Mouse (Mus musculus): ENCODE measurements around the gene Klk7. TPM values are rescaled to one million over a fixed set of nuclear protein-coding genes. Genes with fewer than 3 reads are reported as not detected.

Klk7 gene
- 0.12 TPM in 1 of 2 replicates, not detected in the other for polyA plus RNA-seq (2015; fragmentation: Nextera tagmentation; extraction: Ambion mirVana)

GRCm38 (mm10) chr7:43810994-43811393 lies at the start of gene Klk7:
Gene Klk7 (plus strand): TSS chr7:43811294.
- H3K4me2 ChIP-seq (ENCODE audit: low read depth, low read length): no peak within 1 kb of the TSS
- no peaks in the 10 kb centered on the region for H3K9me3 ChIP-seq (replicated peaks; ENCODE audit: control insufficient read depth, low read length)
- no peak for ATAC-seq (replicated peaks; ENCODE audit: extremely low read depth, insufficient read depth, low FRiP score)
- WGBS: 38% methylated on average over 5 of the region's 5 CpGs
- no peak within 1 kb of the TSS for H3K9ac ChIP-seq (ENCODE audit: low read length)
- H3K4me3 ChIP-seq (ENCODE audit: low read length): no peak within 1 kb of the TSS
- no peaks in the 10 kb centered on the region for H3K4me1 ChIP-seq (ENCODE audit: control insufficient read depth, insufficient read depth, low read length)
- no peak within 1 kb of the TSS for H3K27ac ChIP-seq (ENCODE audit: low read length)
- H3K36me3 ChIP-seq (ENCODE audit: control insufficient read depth, insufficient read depth): no peaks in the 10 kb centered on the region
- no peaks in the 10 kb centered on the region for H3K27me3 ChIP-seq (ENCODE audit: control insufficient read depth, insufficient read depth, low read length)

GRCm38 (mm10) chr7:43766484-43766883 lies 44.6 kb upstream of the Klk7 start:
- no peak overlapping the region for H3K4me2 ChIP-seq (ENCODE audit: low read depth, low read length)
- 35% methylated on average over 8 of the region's 8 CpGs for WGBS

GRCm38 (mm10) chr7:43768597-43768996 lies 42.5 kb upstream of the Klk7 start, which contains the start of gene Klk12:
Gene Klk12 (plus strand): TSS chr7:43768897.
- H3K27ac ChIP-seq (ENCODE audit: low read length): no peak within 1 kb of the TSS

More at GRCm38 (mm10) chr7:43766484-43766883, 44.6 kb upstream of the Klk7 start:
- no peak overlapping the region for H3K9ac ChIP-seq (ENCODE audit: low read length)
- H3K4me3 ChIP-seq (ENCODE audit: low read length): no peak overlapping the region
- H3K27ac ChIP-seq (ENCODE audit: low read length): no peak overlapping the region
- ATAC-seq (replicated peaks; ENCODE audit: extremely low read depth, insufficient read depth, low FRiP score): no peak
- no peaks in the 10 kb centered on the region for H3K27me3 ChIP-seq (ENCODE audit: control insufficient read depth, insufficient read depth, low read length)
- no peaks in the 10 kb centered on the region for H3K4me1 ChIP-seq (ENCODE audit: control insufficient read depth, insufficient read depth, low read length)
- no peaks in the 10 kb centered on the region for H3K9me3 ChIP-seq (replicated peaks; ENCODE audit: control insufficient read depth, low read length)
- no peaks in the 10 kb centered on the region for H3K36me3 ChIP-seq (ENCODE audit: control insufficient read depth, insufficient read depth)

GRCm38 (mm10) chr7:43769636-43770035 lies 41.5 kb upstream of the Klk7 start:
- ATAC-seq (replicated peaks; ENCODE audit: extremely low read depth, insufficient read depth, low FRiP score): no peak
- Histone ChIP-seq H3K9ac (ENCODE audit: low read length) (no peak overlapping the region), H3K4me3 (ENCODE audit: low read length) (no peak overlapping the region), H3K4me2 (ENCODE audit: low read depth, low read length) (no peak overlapping the region), H3K4me1 (ENCODE audit: control insufficient read depth, insufficient read depth, low read length) (no peaks in the 10 kb centered on the region), H3K27ac (ENCODE audit: low read length) (no peak overlapping the region), H3K27me3 (ENCODE audit: control insufficient read depth, insufficient read depth, low read length) (no peaks in the 10 kb centered on the region), H3K9me3 (replicated peaks; ENCODE audit: control insufficient read depth, low read length) (no peaks in the 10 kb centered on the region), H3K36me3 (ENCODE audit: control insufficient read depth, insufficient read depth) (no peaks in the 10 kb centered on the region)
- WGBS: 82% methylated on average over 8 of the region's 8 CpGs

More at GRCm38 (mm10) chr7:43768597-43768996, 42.5 kb upstream of the Klk7 start, which contains the start of gene Klk12:
- H3K4me2 ChIP-seq (ENCODE audit: low read depth, low read length): no peak within 1 kb of the TSS
- no peaks in the 10 kb centered on the region for H3K36me3 ChIP-seq (ENCODE audit: control insufficient read depth, insufficient read depth)
- H3K9me3 ChIP-seq (replicated peaks; ENCODE audit: control insufficient read depth, low read length): no peaks in the 10 kb centered on the region
- ATAC-seq (replicated peaks; ENCODE audit: extremely low read depth, insufficient read depth, low FRiP score): no peak
- no peak within 1 kb of the TSS for H3K4me3 ChIP-seq (ENCODE audit: low read length)
- 77% methylated on average over 4 of the region's 4 CpGs for WGBS
- no peaks in the 10 kb centered on the region for H3K4me1 ChIP-seq (ENCODE audit: control insufficient read depth, insufficient read depth, low read length)
- no peaks in the 10 kb centered on the region for H3K27me3 ChIP-seq (ENCODE audit: control insufficient read depth, insufficient read depth, low read length)
- H3K9ac ChIP-seq (ENCODE audit: low read length): no peak within 1 kb of the TSS

GRCm38 (mm10) chr7:43770701-43771100 lies 40.4 kb upstream of the Klk7 start:
- no peak for ATAC-seq (replicated peaks; ENCODE audit: extremely low read depth, insufficient read depth, low FRiP score)
- Histone ChIP-seq H3K9me3 (replicated peaks; ENCODE audit: control insufficient read depth, low read length) (no peaks in the 10 kb centered on the region), H3K4me3 (ENCODE audit: low read length) (no peak overlapping the region), H3K27ac (ENCODE audit: low read length) (no peak overlapping the region), H3K4me1 (ENCODE audit: control insufficient read depth, insufficient read depth, low read length) (no peaks in the 10 kb centered on the region), H3K4me2 (ENCODE audit: low read depth, low read length) (no peak overlapping the region), H3K36me3 (ENCODE audit: control insufficient read depth, insufficient read depth) (no peaks in the 10 kb centered on the region), H3K9ac (ENCODE audit: low read length) (no peak overlapping the region), H3K27me3 (ENCODE audit: control insufficient read depth, insufficient read depth, low read length) (no peaks in the 10 kb centered on the region)
- WGBS: 93% methylated on average over 10 of the region's 10 CpGs

GRCm38 (mm10) chr7:43771916-43772315 lies 39.2 kb upstream of the Klk7 start:
- Histone ChIP-seq H3K36me3 (ENCODE audit: control insufficient read depth, insufficient read depth) (no peaks in the 10 kb centered on the region), H3K4me1 (ENCODE audit: control insufficient read depth, insufficient read depth, low read length) (no peaks in the 10 kb centered on the region), H3K4me2 (ENCODE audit: low read depth, low read length) (no peak overlapping the region), H3K9me3 (replicated peaks; ENCODE audit: control insufficient read depth, low read length) (no peaks in the 10 kb centered on the region), H3K4me3 (ENCODE audit: low read length) (no peak overlapping the region), H3K27ac (ENCODE audit: low read length) (no peak overlapping the region), H3K9ac (ENCODE audit: low read length) (no peak overlapping the region), H3K27me3 (ENCODE audit: control insufficient read depth, insufficient read depth, low read length) (no peaks in the 10 kb centered on the region)
- no peak for ATAC-seq (replicated peaks; ENCODE audit: extremely low read depth, insufficient read depth, low FRiP score)
- WGBS: 85% methylated on average over 6 of the region's 6 CpGs

- no peak for ATAC-seq (replicated peaks; ENCODE audit: extremely low read depth, insufficient read depth, low FRiP score)
- WGBS: 76% methylated on average over 3 of the region's 3 CpGs
These were observed 38.2 kb upstream of the Klk7 start for GRCm38 (mm10) chr7:43772901-43773300.

GRCm38 (mm10) chr7:43774364-43774763 lies 36.7 kb upstream of the Klk7 start, which contains the start of gene Klk11:
Gene Klk11 (plus strand): TSS chr7:43774604.
- no peak within 1 kb of the TSS for H3K9ac ChIP-seq (ENCODE audit: low read length)
- 88% methylated on average over 5 of the region's 5 CpGs for WGBS
- no peak within 1 kb of the TSS for H3K4me3 ChIP-seq (ENCODE audit: low read length)
- no peak within 1 kb of the TSS for H3K27ac ChIP-seq (ENCODE audit: low read length)
- H3K4me1 ChIP-seq (ENCODE audit: control insufficient read depth, insufficient read depth, low read length): no peaks in the 10 kb centered on the region
- ATAC-seq (replicated peaks; ENCODE audit: extremely low read depth, insufficient read depth, low FRiP score): no peak
- no peaks in the 10 kb centered on the region for H3K36me3 ChIP-seq (ENCODE audit: control insufficient read depth, insufficient read depth)
- no peak within 1 kb of the TSS for H3K4me2 ChIP-seq (ENCODE audit: low read depth, low read length)
- no peaks in the 10 kb centered on the region for H3K27me3 ChIP-seq (ENCODE audit: control insufficient read depth, insufficient read depth, low read length)
- H3K9me3 ChIP-seq (replicated peaks; ENCODE audit: control insufficient read depth, low read length): no peaks in the 10 kb centered on the region

More at GRCm38 (mm10) chr7:43772901-43773300, 38.2 kb upstream of the Klk7 start:
- no peak overlapping the region for H3K9ac ChIP-seq (ENCODE audit: low read length)
- no peaks in the 10 kb centered on the region for H3K36me3 ChIP-seq (ENCODE audit: control insufficient read depth, insufficient read depth)
- no peak overlapping the region for H3K27ac ChIP-seq (ENCODE audit: low read length)
- H3K4me3 ChIP-seq (ENCODE audit: low read length): no peak overlapping the region
- no peak overlapping the region for H3K4me2 ChIP-seq (ENCODE audit: low read depth, low read length)
- H3K27me3 ChIP-seq (ENCODE audit: control insufficient read depth, insufficient read depth, low read length): no peaks in the 10 kb centered on the region
- H3K9me3 ChIP-seq (replicated peaks; ENCODE audit: control insufficient read depth, low read length): no peaks in the 10 kb centered on the region
- H3K4me1 ChIP-seq (ENCODE audit: control insufficient read depth, insufficient read depth, low read length): no peaks in the 10 kb centered on the region

- WGBS: 60% methylated on average over 6 of the region's 6 CpGs
- no peaks in the 10 kb centered on the region for H3K36me3 ChIP-seq (ENCODE audit: control insufficient read depth, insufficient read depth)
- H3K4me1 ChIP-seq (ENCODE audit: control insufficient read depth, insufficient read depth, low read length): no peaks in the 10 kb centered on the region
- H3K27ac ChIP-seq (ENCODE audit: low read length): no peak overlapping the region
- H3K27me3 ChIP-seq (ENCODE audit: control insufficient read depth, insufficient read depth, low read length): no peaks in the 10 kb centered on the region
- no peaks in the 10 kb centered on the region for H3K9me3 ChIP-seq (replicated peaks; ENCODE audit: control insufficient read depth, low read length)
- H3K4me2 ChIP-seq (ENCODE audit: low read depth, low read length): no peak overlapping the region
- ATAC-seq (replicated peaks; ENCODE audit: extremely low read depth, insufficient read depth, low FRiP score): no peak
- H3K9ac ChIP-seq (ENCODE audit: low read length): no peak overlapping the region
- no peak overlapping the region for H3K4me3 ChIP-seq (ENCODE audit: low read length)
These were observed 36.3 kb upstream of the Klk7 start for GRCm38 (mm10) chr7:43774802-43775201.
